Mouse (Mus musculus): ENCODE results near the gene Gse1. TPM values are rescaled to one million over a fixed set of nuclear protein-coding genes. Genes with fewer than 3 reads are reported as not detected.

Gse1 gene
- polyA plus RNA-seq, 1 experiment from 2014 or later, result 31.3 TPM

GRCm38 (mm10) chr8:120230081-120230480 is 1.8 kb downstream of the Gse1 start:
- ATAC-seq (replicated peaks), result no peak
- WGBS, result 15% methylated on average over 22 of the region's 22 CpGs
- Histone ChIP-seq H3K4me1 (peaks cover 81% of the 10 kb centered on the region), H3K4me2 (replicated peaks) (peak overlapping the region; percentile 87), H3K27ac (replicated peaks) (no peak overlapping the region), H3K27me3 (peaks cover 6% of the 10 kb centered on the region; the same call in 1 of the 2 replicates), H3K9me3 (no peaks in the 10 kb centered on the region), H3K9ac (replicated peaks) (peak overlapping the region; percentile 50), H3K4me3 (peak overlapping the region; percentile 59), H3K36me3 (no peaks in the 10 kb centered on the region)

DNA sequence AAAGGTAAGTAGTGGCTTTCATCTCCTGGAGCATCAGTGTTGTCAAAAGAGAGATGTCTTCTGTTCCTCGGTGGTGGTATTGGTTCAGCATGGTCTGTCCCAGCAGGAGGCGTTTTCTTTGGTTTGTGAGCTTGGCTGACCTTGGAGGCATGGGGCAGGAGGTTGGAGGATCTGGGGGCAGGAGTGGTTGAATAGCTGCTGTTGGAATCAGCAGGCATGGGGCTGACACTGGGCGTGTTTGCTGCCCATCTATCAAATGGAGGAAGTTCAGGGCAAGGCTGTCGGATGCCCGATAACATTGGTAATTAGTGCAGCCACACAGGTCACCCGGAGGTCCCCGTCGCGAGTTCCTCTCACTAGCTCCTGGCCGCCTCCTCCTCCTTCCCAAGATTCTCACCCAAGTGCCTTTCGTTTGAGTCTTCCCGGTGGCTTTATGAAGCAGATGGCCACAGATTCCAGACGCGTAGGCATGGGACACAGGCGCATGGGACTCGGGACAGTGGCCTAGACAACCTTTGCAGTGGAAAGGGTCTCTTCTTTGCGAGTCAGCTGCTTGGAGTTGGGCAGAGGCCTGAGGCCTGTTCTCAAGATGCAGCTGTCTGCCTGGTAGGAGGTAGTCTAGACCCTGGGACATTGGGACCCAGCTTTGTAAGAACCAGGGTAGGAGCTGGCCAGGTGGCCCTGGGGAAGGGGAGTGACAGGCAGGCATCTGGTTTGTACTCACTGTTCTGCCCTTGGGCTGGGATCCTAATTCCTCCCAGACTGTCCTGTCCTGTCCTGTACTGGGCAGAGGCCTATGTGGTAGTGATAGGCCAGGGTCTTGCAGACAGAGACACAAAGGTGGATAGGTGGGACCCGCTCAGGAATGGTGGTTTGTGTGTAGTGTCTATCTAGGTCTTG is 2.7 kb downstream of the Gse1 start:
- H3K9me3 ChIP-seq, result no peaks in the 10 kb centered on the region
- peaks cover 6% of the 10 kb centered on the region; the same call in 1 of the 2 replicates for H3K27me3 ChIP-seq
- 53% methylated on average over 18 of the region's 18 CpGs for WGBS
- H3K4me3 ChIP-seq, result peak overlapping the region; percentile 59
- ATAC-seq (replicated peaks), result no peak
- H3K4me1 ChIP-seq, result peaks cover 73% of the 10 kb centered on the region
- H3K9ac ChIP-seq (replicated peaks), result 0 out of 2 replicates have a peak overlapping the region, but pooled peaks have one; percentile 12
- no peaks in the 10 kb centered on the region for H3K36me3 ChIP-seq
- H3K4me2 ChIP-seq (replicated peaks), result peak overlapping the region; percentile 87
- H3K27ac ChIP-seq (replicated peaks), result no peak overlapping the region

GRCm38 (mm10) chr8:120231870-120232269 is 3.6 kb downstream of the Gse1 start:
- WGBS, result 61% methylated on average over 3 of the region's 3 CpGs
- peak overlapping the region; percentile 24; the same call in 1 of the 2 replicates for H3K4me3 ChIP-seq

GRCm38 (mm10) chr8:120232398-120232797 is 4.1 kb downstream of the Gse1 start:
- Histone ChIP-seq H3K27me3 (peaks cover 6% of the 10 kb centered on the region; the same call in 1 of the 2 replicates), H3K4me2 (replicated peaks) (peak overlapping the region; percentile 87), H3K4me1 (peaks cover 66% of the 10 kb centered on the region), H3K27ac (replicated peaks) (no peak overlapping the region), H3K9ac (replicated peaks) (0 out of 2 replicates have a peak overlapping the region, but pooled peaks have one; percentile 1), H3K4me3 (peak overlapping the region; percentile 24), H3K36me3 (no peaks in the 10 kb centered on the region), H3K9me3 (no peaks in the 10 kb centered on the region)
- no peak for ATAC-seq (replicated peaks)
- 40% methylated on average over 4 of the region's 4 CpGs for WGBS

More at GRCm38 (mm10) chr8:120231870-120232269, 3.6 kb downstream of the Gse1 start:
- H3K9me3 ChIP-seq, result no peaks in the 10 kb centered on the region
- H3K27me3 ChIP-seq, result peaks cover 6% of the 10 kb centered on the region; the same call in 1 of the 2 replicates
- peaks cover 72% of the 10 kb centered on the region for H3K4me1 ChIP-seq
- peak overlapping the region; percentile 87 for H3K4me2 ChIP-seq (replicated peaks)
- 0 out of 2 replicates have a peak overlapping the region, but pooled peaks have one; percentile 6 for H3K9ac ChIP-seq (replicated peaks)
- no peak for ATAC-seq (replicated peaks)
- no peak overlapping the region for H3K27ac ChIP-seq (replicated peaks)
- H3K36me3 ChIP-seq, result no peaks in the 10 kb centered on the region

- no peak overlapping the region for H3K27ac ChIP-seq (replicated peaks)
- H3K4me1 ChIP-seq, result peaks cover 62% of the 10 kb centered on the region
- H3K9ac ChIP-seq (replicated peaks), result 0 out of 2 replicates have a peak overlapping the region, but pooled peaks have one; percentile 1
- H3K27me3 ChIP-seq, result peaks cover 6% of the 10 kb centered on the region; the same call in 1 of the 2 replicates
- no peaks in the 10 kb centered on the region for H3K9me3 ChIP-seq
- H3K4me2 ChIP-seq (replicated peaks), result peak overlapping the region; percentile 87
- no peaks in the 10 kb centered on the region for H3K36me3 ChIP-seq
- 35% methylated on average over 13 of the region's 13 CpGs for WGBS
- peak overlapping the region; percentile 24 for H3K4me3 ChIP-seq
- ATAC-seq (replicated peaks), result no peak
Measured at GRCm38 (mm10) chr8:120232913-120233312, 4.7 kb downstream of the Gse1 start.

DNA sequence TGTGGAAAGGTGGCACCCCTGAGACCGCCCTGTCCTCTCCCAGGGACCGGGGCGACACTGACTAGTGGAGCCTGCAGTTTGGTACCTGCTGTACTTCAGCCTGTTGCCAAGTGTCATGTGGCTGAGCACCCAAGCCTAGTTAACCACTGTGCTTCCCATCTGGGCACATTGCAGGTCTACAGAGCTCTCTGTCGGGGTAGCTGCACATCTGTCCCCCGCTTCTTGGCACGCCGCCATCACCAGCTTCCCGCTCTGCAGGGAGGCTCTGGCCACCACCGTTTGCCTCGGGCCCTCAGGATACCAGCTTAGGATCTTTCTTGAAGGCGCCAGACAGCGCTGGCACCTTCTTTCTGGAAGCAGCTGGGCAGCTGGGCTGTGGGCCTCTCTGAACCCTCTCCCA is 6.2 kb downstream of the Gse1 start:
- peak; percentile 49; the same call in 1 of the 2 replicates for ATAC-seq (replicated peaks)
- no peak overlapping the region for H3K4me3 ChIP-seq
- no peak overlapping the region for H3K9ac ChIP-seq (replicated peaks)
- H3K36me3 ChIP-seq, result no peaks in the 10 kb centered on the region
- H3K9me3 ChIP-seq, result no peaks in the 10 kb centered on the region
- H3K4me2 ChIP-seq (replicated peaks), result no peak overlapping the region
- H3K27ac ChIP-seq (replicated peaks), result no peak overlapping the region
- WGBS, result 52% methylated on average over 12 of the region's 12 CpGs
- peaks cover 5% of the 10 kb centered on the region; the same call in 1 of the 2 replicates for H3K27me3 ChIP-seq
- peaks cover 55% of the 10 kb centered on the region for H3K4me1 ChIP-seq

DNA sequence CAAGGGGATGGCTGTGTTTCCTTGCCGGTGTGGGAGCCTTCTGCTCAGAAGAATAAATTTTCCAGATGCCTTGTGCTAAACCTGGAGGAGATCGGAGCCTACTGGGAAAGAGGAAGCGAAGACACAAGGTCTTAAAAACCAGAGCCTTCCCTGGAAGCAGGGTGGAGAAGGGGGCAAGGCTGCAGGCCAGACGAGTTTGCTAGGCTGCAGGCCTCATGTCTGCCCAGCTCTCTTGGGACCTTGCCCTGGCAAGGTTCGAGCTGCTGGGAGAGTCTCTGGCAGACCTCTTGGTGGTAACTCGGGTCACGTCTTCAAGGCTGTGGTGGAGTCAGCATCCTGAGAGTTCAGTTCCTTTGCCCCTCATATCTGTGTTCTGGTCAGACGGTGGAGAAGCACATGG is 6.6 kb downstream of the Gse1 start:
- H3K27ac ChIP-seq (replicated peaks), result no peak overlapping the region
- H3K9ac ChIP-seq (replicated peaks), result no peak overlapping the region
- no peaks in the 10 kb centered on the region for H3K9me3 ChIP-seq
- H3K4me1 ChIP-seq, result peaks cover 51% of the 10 kb centered on the region
- 62% methylated on average over 8 of the region's 8 CpGs for WGBS
- no peaks in the 10 kb centered on the region for H3K36me3 ChIP-seq
- H3K4me3 ChIP-seq, result no peak overlapping the region
- H3K4me2 ChIP-seq (replicated peaks), result no peak overlapping the region
- peaks cover under 1% of the 10 kb centered on the region; the same call in 1 of the 2 replicates for H3K27me3 ChIP-seq
- no peak for ATAC-seq (replicated peaks)

- no peaks in the 10 kb centered on the region for H3K36me3 ChIP-seq
- ATAC-seq (replicated peaks), result no peak
- 95% methylated on average over 4 of the region's 4 CpGs for WGBS
- H3K4me2 ChIP-seq (replicated peaks), result no peak overlapping the region
- H3K4me1 ChIP-seq, result no peaks in the 10 kb centered on the region
- H3K9ac ChIP-seq (replicated peaks), result no peak overlapping the region
- H3K9me3 ChIP-seq, result no peaks in the 10 kb centered on the region
- H3K4me3 ChIP-seq, result no peak overlapping the region
- H3K27me3 ChIP-seq, result no peaks in the 10 kb centered on the region
- H3K27ac ChIP-seq (replicated peaks), result no peak overlapping the region
Measured at GRCm38 (mm10) chr8:120243222-120243621, 15.0 kb downstream of the Gse1 start.

GRCm38 (mm10) chr8:120243916-120244451 is 15.7 kb downstream of the Gse1 start:
- no peaks in the 10 kb centered on the region for H3K27me3 ChIP-seq
- H3K4me3 ChIP-seq, result no peak overlapping the region
- 94% methylated on average over 5 of the region's 5 CpGs for WGBS
- H3K9ac ChIP-seq (replicated peaks), result no peak overlapping the region
- H3K36me3 ChIP-seq, result no peaks in the 10 kb centered on the region
- H3K27ac ChIP-seq (replicated peaks), result no peak overlapping the region
- H3K9me3 ChIP-seq, result no peaks in the 10 kb centered on the region
- H3K4me2 ChIP-seq (replicated peaks), result no peak overlapping the region
- ATAC-seq (replicated peaks), result no peak
- H3K4me1 ChIP-seq, result no peaks in the 10 kb centered on the region

GRCm38 (mm10) chr8:120244553-120244952 is 16.3 kb downstream of the Gse1 start:
- ATAC-seq (replicated peaks), result no peak
- Histone ChIP-seq H3K9me3 (no peaks in the 10 kb centered on the region), H3K4me1 (no peaks in the 10 kb centered on the region), H3K27ac (replicated peaks) (no peak overlapping the region), H3K27me3 (no peaks in the 10 kb centered on the region), H3K36me3 (no peaks in the 10 kb centered on the region), H3K4me2 (replicated peaks) (no peak overlapping the region), H3K9ac (replicated peaks) (no peak overlapping the region), H3K4me3 (no peak overlapping the region)
- WGBS, result 91% methylated on average over 10 of the region's 10 CpGs

GRCm38 (mm10) chr8:120247618-120248017 is 19.4 kb downstream of the Gse1 start:
- Histone ChIP-seq H3K4me3 (no peak overlapping the region), H3K9ac (replicated peaks) (no peak overlapping the region), H3K27me3 (no peaks in the 10 kb centered on the region), H3K4me1 (peaks cover 15% of the 10 kb centered on the region), H3K4me2 (replicated peaks) (no peak overlapping the region), H3K36me3 (no peaks in the 10 kb centered on the region), H3K27ac (replicated peaks) (no peak overlapping the region), H3K9me3 (no peaks in the 10 kb centered on the region)
- WGBS, result 80% methylated on average over 5 of the region's 5 CpGs
- no peak for ATAC-seq (replicated peaks)

GRCm38 (mm10) chr8:120248031-120248430 is 19.8 kb downstream of the Gse1 start:
- Histone ChIP-seq H3K36me3 (no peaks in the 10 kb centered on the region), H3K9ac (replicated peaks) (no peak overlapping the region), H3K9me3 (no peaks in the 10 kb centered on the region), H3K27ac (replicated peaks) (no peak overlapping the region), H3K4me3 (no peak overlapping the region), H3K4me2 (replicated peaks) (no peak overlapping the region), H3K4me1 (peaks cover 15% of the 10 kb centered on the region), H3K27me3 (no peaks in the 10 kb centered on the region)
- 78% methylated on average over 7 of the region's 7 CpGs for WGBS
- peak; percentile 35; the same call in 1 of the 2 replicates for ATAC-seq (replicated peaks)

All from forebrain, embryonic 15.5 days (tissue).